Mouse (Mus musculus) liver, adult 2 months (tissue): ENCODE measurements at regions not wholly inside any gene's neighbourhood (a gene's known extent, or its start where the extent isn't known, plus 50 kb on each side); places are given as distances from the start of the nearest gene placed in this dataset.

Experiments used
- DNase-seq: peaks from one replicate; pipeline ENCODE4 v3.0.0-alpha.2; 2011; ENCODE audit warnings: low read depth, low spot score; ENCODE audit errors: extremely low read depth
- H3K27ac ChIP-seq: fragments of 200-500 bp; replicated peaks from 2 replicates; pipeline ENCODE4 v1.5.1; 2012; ENCODE audit warnings: low read depth, mild to moderate bottlenecking, control low read depth, inconsistent platforms, low read length; ENCODE audit not compliant: insufficient read depth
- H3K27me3 ChIP-seq: fragments of 200-500 bp; 2 replicates; pipeline ENCODE4 v1.6.1; 2012; ENCODE audit warnings: mild to moderate bottlenecking, moderate library complexity, low read length, inconsistent platforms; ENCODE audit not compliant: control insufficient read depth, insufficient read depth
- H3K36me3 ChIP-seq: fragments of 200-500 bp; 2 replicates; pipeline ENCODE4 v1.6.1; 2012; ENCODE audit warnings: low read length, inconsistent platforms; ENCODE audit not compliant: control insufficient read depth, insufficient read depth
- H3K4me1 ChIP-seq: fragments of 200-500 bp; 2 replicates; pipeline ENCODE4 v1.6.1; 2011; ENCODE audit warnings: low read length; ENCODE audit not compliant: control insufficient read depth, insufficient read depth
- H3K4me3 ChIP-seq: fragments of 200-500 bp; 2 replicates; pipeline ENCODE4 v1.5.1; 2011; ENCODE audit warnings: low read depth, mild to moderate bottlenecking, control low read depth, low read length, moderate library complexity; ENCODE audit not compliant: insufficient read depth
- H3K79me2 ChIP-seq: fragments of 200-500 bp; 2 replicates; pipeline ENCODE4 v1.6.1; 2012; ENCODE audit warnings: inconsistent platforms, mild to moderate bottlenecking, low read length, moderate library complexity; ENCODE audit not compliant: control insufficient read depth, insufficient read depth
- H3K9ac ChIP-seq: fragments of 200-500 bp; 2 replicates; pipeline ENCODE4 v1.6.1; 2012; ENCODE audit warnings: low read depth, mild to moderate bottlenecking, control low read depth, inconsistent platforms, low read length
- CTCF ChIP-seq: fragments of 200-500 bp; IDR thresholded peaks from 2 replicates; pipeline ENCODE4 v1.5.1; 2011; ENCODE audit warnings: low read depth, low read length, control low read depth
- POLR2A ChIP-seq: fragments of 200-500 bp; IDR thresholded peaks from 2 replicates; pipeline ENCODE4 v1.6.1; 2011; ENCODE audit warnings: low read length, control low read depth; ENCODE audit not compliant: insufficient read depth; ENCODE audit errors: extremely low read depth
- WGBS: fragments of 180-500 bp; shearing (Covaris S2); methylation state at CpG from one replicate; pipeline ENCODE4 v1.1.7; 2018; 5-methylcytosine and 5-hydroxymethylcytosine counted together

- no peak for DNase-seq
- no peaks in the 10 kb centered on the region for H3K79me2 ChIP-seq
- H3K4me1 ChIP-seq, result no peaks in the 10 kb centered on the region
- H3K9ac ChIP-seq, result no peak overlapping the region
- no peaks in the 10 kb centered on the region for H3K27me3 ChIP-seq
- TF ChIP-seq POLR2A, result no peak
- TF ChIP-seq CTCF, result no peak
- no peak overlapping the region for H3K27ac ChIP-seq
- no peak overlapping the region for H3K4me3 ChIP-seq
- no peaks in the 10 kb centered on the region for H3K36me3 ChIP-seq
- WGBS, result 61% methylated on average over 12 of the region's 12 CpGs
Measured at GRCm38 (mm10) chr1:33271437-33272145, 398.0 kb downstream of the Prim2 start.

GRCm38 (mm10) chr1:33269162-33269561 lies 400.4 kb downstream of the Prim2 start:
- 77% methylated on average over 4 of the region's 4 CpGs for WGBS
- no peaks in the 10 kb centered on the region for H3K27me3 ChIP-seq
- DNase-seq, result no peak
- TF ChIP-seq CTCF, result no peak
- no peak for TF ChIP-seq POLR2A
- no peaks in the 10 kb centered on the region for H3K36me3 ChIP-seq
- H3K27ac ChIP-seq, result no peak overlapping the region
- no peak overlapping the region for H3K9ac ChIP-seq
- no peaks in the 10 kb centered on the region; the same call in 1 of the 2 replicates for H3K4me1 ChIP-seq
- no peak overlapping the region for H3K4me3 ChIP-seq
- H3K79me2 ChIP-seq, result no peaks in the 10 kb centered on the region

GRCm38 (mm10) chr1:33265731-33266415 lies 403.7 kb downstream of the Prim2 start:
- H3K36me3 ChIP-seq, result no peaks in the 10 kb centered on the region
- H3K4me1 ChIP-seq, result no peaks in the 10 kb centered on the region; the same call in 1 of the 2 replicates
- no peak for TF ChIP-seq POLR2A
- no peak for TF ChIP-seq CTCF
- 67% methylated on average over 5 of the region's 5 CpGs for WGBS
- no peak overlapping the region for H3K4me3 ChIP-seq
- H3K27me3 ChIP-seq, result no peaks in the 10 kb centered on the region
- DNase-seq, result peak; percentile 32
- H3K9ac ChIP-seq, result no peak overlapping the region
- H3K27ac ChIP-seq, result no peak overlapping the region
- H3K79me2 ChIP-seq, result no peaks in the 10 kb centered on the region

- Histone ChIP-seq H3K36me3 (no peaks in the 10 kb centered on the region), H3K9ac (no peak overlapping the region), H3K27ac (no peak overlapping the region), H3K4me1 (no peaks in the 10 kb centered on the region), H3K4me3 (no peak overlapping the region), H3K79me2 (no peaks in the 10 kb centered on the region), H3K27me3 (no peaks in the 10 kb centered on the region)
- TF ChIP-seq POLR2A, result no peak
- no peak for TF ChIP-seq CTCF
- 76% methylated on average over 5 of the region's 5 CpGs for WGBS
- no peak for DNase-seq
Measured at GRCm38 (mm10) chr1:33249474-33249873, 420.1 kb downstream of the Prim2 start.

- no peaks in the 10 kb centered on the region for H3K4me1 ChIP-seq
- WGBS, result 91% methylated on average over 6 of the region's 6 CpGs
- no peak overlapping the region for H3K27ac ChIP-seq
- H3K27me3 ChIP-seq, result no peaks in the 10 kb centered on the region
- H3K4me3 ChIP-seq, result no peak overlapping the region
- TF ChIP-seq CTCF, result no peak
- TF ChIP-seq POLR2A, result no peak
- H3K79me2 ChIP-seq, result no peaks in the 10 kb centered on the region
- no peak for DNase-seq
- H3K9ac ChIP-seq, result no peak overlapping the region
- H3K36me3 ChIP-seq, result no peaks in the 10 kb centered on the region
Measured at GRCm38 (mm10) chr1:33247076-33247475, 422.5 kb downstream of the Prim2 start.

- no peak overlapping the region for H3K4me3 ChIP-seq
- TF ChIP-seq CTCF (no peak), POLR2A (no peak)
- WGBS, result 91% methylated on average over 4 of the region's 4 CpGs
- no peak overlapping the region for H3K27ac ChIP-seq
- no peak for DNase-seq
- no peak overlapping the region for H3K9ac ChIP-seq
- H3K36me3 ChIP-seq, result no peaks in the 10 kb centered on the region
- no peaks in the 10 kb centered on the region for H3K79me2 ChIP-seq
- H3K4me1 ChIP-seq, result no peaks in the 10 kb centered on the region
- H3K27me3 ChIP-seq, result no peaks in the 10 kb centered on the region
Measured at GRCm38 (mm10) chr1:33245186-33245585, 424.4 kb downstream of the Prim2 start.
